Mouse (Mus musculus): Measurements from ENCODE around the gene Nfe2.
"Not testable (repeated sequence)": the region's sequence is repeated elsewhere in the genome, so short reads cannot be mapped to it uniquely, and the experiment has no call there.

Gene Nfe2

GRCm38 (mm10) chr15:103250195-103250740, 7.9 kb downstream of the Nfe2 start:
- DNase-seq (ENCODE audit: low read depth, low spot score) = no peak

- DNase-seq (ENCODE audit: low read depth, low spot score) = not testable (repeated sequence)
Measured at GRCm38 (mm10) chr15:103249511-103249910, 8.7 kb downstream of the Nfe2 start.

- DNase-seq (ENCODE audit: low read depth, low spot score) = no peak
Measured at GRCm38 (mm10) chr15:103248401-103249313, 9.5 kb downstream of the Nfe2 start.

- DNase-seq (ENCODE audit: low read depth, low spot score) = no peak
Measured at GRCm38 (mm10) chr15:103247782-103248400, 10.3 kb downstream of the Nfe2 start.

GRCm38 (mm10) chr15:103247078-103247781, 11.0 kb downstream of the Nfe2 start:
- DNase-seq (ENCODE audit: low read depth, low spot score) = no peak

- DNase-seq (ENCODE audit: low read depth, low spot score) = no peak
Measured at GRCm38 (mm10) chr15:103245616-103246015, 12.6 kb downstream of the Nfe2 start.

GRCm38 (mm10) chr15:103242885-103243284, 15.3 kb downstream of the Nfe2 start:
- DNase-seq (ENCODE audit: low read depth, low spot score) = no peak

- not testable (repeated sequence) for DNase-seq (ENCODE audit: low read depth, low spot score)
Measured at GRCm38 (mm10) chr15:103241071-103242018, 16.9 kb downstream of the Nfe2 start.

- peak; percentile 99 for DNase-seq (ENCODE audit: low read depth, low spot score)
Measured at GRCm38 (mm10) chr15:103240160-103241028, 17.8 kb downstream of the Nfe2 start, which contains the start of gene Hnrnpa1. TSS of gene Hnrnpa1 (plus strand) at chr15:103240432.

- DNase-seq (ENCODE audit: low read depth, low spot score) = peak; percentile 97
Measured at GRCm38 (mm10) chr15:103239685-103240159, 18.5 kb downstream of the Nfe2 start, which contains the start of gene Cbx5. TSS of gene Cbx5 (minus strand) at chr15:103239816.

GRCm38 (mm10) chr15:103239130-103239684, 19.0 kb downstream of the Nfe2 start:
- DNase-seq (ENCODE audit: low read depth, low spot score) = peak; percentile 97

- DNase-seq (ENCODE audit: low read depth, low spot score) = no peak
Measured at GRCm38 (mm10) chr15:103237295-103237694, 20.9 kb downstream of the Nfe2 start.

- DNase-seq (ENCODE audit: low read depth, low spot score) = peak; percentile 47
Measured at GRCm38 (mm10) chr15:103233119-103233518, 25.1 kb downstream of the Nfe2 start.

- DNase-seq (ENCODE audit: low read depth, low spot score) = no peak
Measured at GRCm38 (mm10) chr15:103228904-103229303, 29.3 kb downstream of the Nfe2 start.

- no peak for DNase-seq (ENCODE audit: low read depth, low spot score)
Measured at GRCm38 (mm10) chr15:103227572-103227971, 30.6 kb downstream of the Nfe2 start.

- DNase-seq (ENCODE audit: low read depth, low spot score) = no peak
Measured at GRCm38 (mm10) chr15:103227022-103227421, 31.2 kb downstream of the Nfe2 start.

GRCm38 (mm10) chr15:103224161-103224560, 34.0 kb downstream of the Nfe2 start:
- DNase-seq (ENCODE audit: low read depth, low spot score) = no peak

GRCm38 (mm10) chr15:103221386-103221785, 36.8 kb downstream of the Nfe2 start:
- no peak for DNase-seq (ENCODE audit: low read depth, low spot score)

- no peak for DNase-seq (ENCODE audit: low read depth, low spot score)
Measured at GRCm38 (mm10) chr15:103220785-103221184, 37.4 kb downstream of the Nfe2 start.

Data from telencephalon, adult 2 months (tissue).